Mouse (Mus musculus) G1E (cell line): ENCODE measurements at regions not wholly inside any gene's neighbourhood (a gene's known extent, or its start where the extent isn't known, plus 50 kb on each side); places are given as distances from the start of the nearest gene placed in this dataset.

ENCODE experiments used
- ATAC-seq: 2 replicates; pipeline ENCODE4 v1.8.0; 2016; ENCODE audit warnings: mild to moderate bottlenecking; ENCODE audit not compliant: insufficient number of reproducible peaks, poor library complexity, low FRiP score, severe bottlenecking; ENCODE audit errors: extremely low read depth
- DNase-seq: peaks from one replicate; pipeline ENCODE4 v3.0.0; 2012; ENCODE audit warnings: low spot score
- H3K27me3 ChIP-seq: 2 replicates; pipeline ENCODE4 v1.6.1; 2012; ENCODE audit warnings: mild to moderate bottlenecking, low read length, inconsistent platforms; ENCODE audit not compliant: insufficient read depth
- H3K36me3 ChIP-seq: replicated peaks from 2 replicates; pipeline ENCODE3; 2012; ENCODE audit warnings: mild to moderate bottlenecking, inconsistent platforms
- H3K4me1 ChIP-seq: 2 replicates; pipeline ENCODE4 v1.6.1; 2012; ENCODE audit warnings: low read depth, low read length, inconsistent platforms, mixed read lengths; ENCODE audit not compliant: insufficient read depth
- H3K4me3 ChIP-seq: 2 replicates; pipeline ENCODE4 v1.5.1; 2012; ENCODE audit warnings: low read depth, mild to moderate bottlenecking, inconsistent platforms, low read length, moderate library complexity, mixed read lengths
- H3K9me3 ChIP-seq: replicated peaks from 2 replicates; pipeline ENCODE4 v1.6.1; 2012; ENCODE audit warnings: inconsistent platforms
- CTCF ChIP-seq: IDR thresholded peaks from 2 replicates; pipeline ENCODE4 v1.5.1; 2012; ENCODE audit warnings: low read depth, low read length, inconsistent platforms, mixed read lengths
- GATA1 ChIP-seq: IDR thresholded peaks from 2 replicates; pipeline ENCODE4 v1.6.1; 2012; ENCODE audit warnings: borderline replicate concordance, low read length, inconsistent platforms, mixed read lengths
- GATA2 ChIP-seq: IDR thresholded peaks from 2 replicates; pipeline ENCODE4 v1.6.1; 2012; ENCODE audit warnings: low read depth, low read length, inconsistent platforms, borderline replicate concordance
- POLR2AphosphoS5 ChIP-seq: IDR thresholded peaks from 2 replicates; pipeline ENCODE4 v1.6.1; 2012; ENCODE audit warnings: low read depth, low read length, inconsistent platforms; ENCODE audit not compliant: insufficient replicate concordance
- TAL1 ChIP-seq: conservative IDR thresholded peaks from 2 replicates; pipeline ENCODE4 v1.6.1; 2012; ENCODE audit warnings: low read depth, low read length, inconsistent platforms, mixed read lengths

DNA sequence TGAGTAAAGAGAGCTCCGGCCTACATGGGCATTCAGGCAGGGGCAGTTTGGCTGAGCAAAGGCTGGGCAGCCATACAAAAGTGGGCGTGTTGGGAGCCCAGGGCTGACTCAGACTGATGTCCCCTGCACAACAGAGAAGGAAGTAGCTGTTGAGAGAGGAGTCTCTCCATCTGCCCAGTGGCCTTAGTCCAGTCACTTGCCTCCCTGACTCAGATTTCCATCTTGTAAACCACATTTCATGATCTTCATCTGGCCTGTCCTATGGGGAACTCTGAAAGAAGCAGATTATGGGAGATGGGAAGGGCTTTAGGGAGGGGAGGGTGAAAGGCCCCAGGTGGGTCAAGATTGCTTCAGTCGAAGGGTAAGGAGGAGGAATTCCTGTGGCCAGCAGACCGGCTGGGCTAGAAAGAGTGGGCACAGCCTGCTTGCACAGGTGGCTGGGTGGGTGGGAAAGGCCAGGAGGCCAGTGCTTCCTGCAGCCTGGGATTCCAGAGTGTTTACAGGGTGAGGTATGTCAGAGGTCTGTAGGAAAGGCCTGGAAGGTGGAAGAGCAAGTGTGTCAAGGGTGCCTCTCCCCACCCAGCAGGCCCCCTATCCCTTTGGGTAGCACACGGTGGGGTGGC lies 63.7 kb upstream of the Cpeb4 start:
- no peak for DNase-seq
- Histone ChIP-seq H3K27me3 (no peaks in the 10 kb centered on the region), H3K4me3 (no peak overlapping the region), H3K9me3 (peaks cover 2% of the 10 kb centered on the region; the same call in 1 of the 2 replicates), H3K4me1 (peaks cover 71% of the 10 kb centered on the region), H3K36me3 (no peaks in the 10 kb centered on the region)
- TF ChIP-seq POLR2AphosphoS5 (no peak), GATA1 (no peak), GATA2 (no peak), CTCF (no peak), TAL1 (no peak)
- no peak for ATAC-seq

DNA sequence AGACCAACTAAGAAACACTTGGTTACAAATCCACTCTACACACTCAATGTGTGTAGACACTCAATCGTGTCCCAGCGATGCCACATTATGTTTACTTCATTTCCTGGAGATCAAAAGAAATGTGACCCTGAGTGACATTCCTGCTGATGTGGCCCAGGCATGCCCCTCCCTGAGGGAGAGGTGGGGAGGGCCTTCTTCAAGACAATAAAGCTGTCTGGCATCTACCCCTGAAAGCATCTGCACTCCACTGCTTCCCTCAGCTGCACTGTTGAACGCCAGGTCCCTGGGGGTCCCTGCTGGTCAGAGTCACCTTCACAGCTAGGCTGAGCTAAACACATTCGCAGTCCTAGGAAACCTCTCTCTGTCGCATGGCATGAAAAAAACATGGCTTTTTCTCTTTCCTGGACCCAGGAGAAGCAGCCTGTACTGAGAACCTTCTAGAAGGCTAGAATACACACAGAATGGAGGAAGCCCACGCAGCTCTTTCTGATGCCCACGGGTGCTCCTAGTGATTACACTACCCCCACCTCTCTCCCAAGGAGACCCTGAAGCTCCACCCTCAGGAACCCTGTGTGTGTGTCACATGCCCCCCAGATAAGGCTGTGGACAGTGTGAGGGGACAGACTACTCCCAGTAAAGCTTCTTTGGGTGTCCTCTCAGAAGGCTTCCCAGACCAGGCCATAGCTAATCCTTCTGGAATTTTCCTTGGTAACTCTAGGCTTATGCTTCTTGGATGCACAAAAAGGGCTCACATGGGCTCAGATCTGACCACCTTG lies 61.8 kb upstream of the Cpeb4 start:
- H3K9me3 ChIP-seq: no peaks in the 10 kb centered on the region
- ATAC-seq: no peak
- no peaks in the 10 kb centered on the region for H3K36me3 ChIP-seq
- H3K4me1 ChIP-seq: peaks cover 72% of the 10 kb centered on the region
- no peak for TF ChIP-seq GATA1
- TF ChIP-seq TAL1: no peak
- TF ChIP-seq GATA2: no peak
- TF ChIP-seq POLR2AphosphoS5: no peak
- no peak for TF ChIP-seq CTCF
- H3K4me3 ChIP-seq: no peak overlapping the region; the same call in 1 of the 2 replicates
- no peak for DNase-seq
- H3K27me3 ChIP-seq: no peaks in the 10 kb centered on the region

DNA sequence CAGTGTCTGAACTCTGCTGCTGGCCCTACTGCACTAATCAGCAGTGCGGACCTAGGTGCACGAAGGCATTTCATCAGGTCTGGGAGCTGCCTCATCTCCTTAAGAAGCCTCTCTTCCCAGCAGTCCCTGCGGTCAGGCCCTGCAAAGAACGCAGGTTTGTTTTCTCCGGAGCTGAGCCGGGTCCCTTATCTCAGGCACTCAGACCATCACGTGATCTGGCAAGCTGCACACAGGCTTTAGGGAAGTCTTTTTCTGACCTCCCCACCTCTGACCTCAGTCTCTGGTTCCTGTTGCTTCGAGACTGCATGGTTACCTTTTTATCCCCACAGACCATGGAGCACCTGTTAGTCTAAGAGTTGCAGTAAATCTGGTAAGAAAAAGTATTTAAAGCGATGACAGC lies 59.8 kb upstream of the Cpeb4 start:
- H3K36me3 ChIP-seq: no peaks in the 10 kb centered on the region
- no peaks in the 10 kb centered on the region for H3K27me3 ChIP-seq
- peaks cover 75% of the 10 kb centered on the region for H3K4me1 ChIP-seq
- DNase-seq: peak; percentile 76
- no peak for TF ChIP-seq CTCF
- peak; percentile 90 for TF ChIP-seq TAL1
- TF ChIP-seq GATA1: no peak
- no peaks in the 10 kb centered on the region for H3K9me3 ChIP-seq
- peak overlapping the region; percentile 44; the same call in 1 of the 2 replicates for H3K4me3 ChIP-seq
- ATAC-seq: peak; percentile 92

DNA sequence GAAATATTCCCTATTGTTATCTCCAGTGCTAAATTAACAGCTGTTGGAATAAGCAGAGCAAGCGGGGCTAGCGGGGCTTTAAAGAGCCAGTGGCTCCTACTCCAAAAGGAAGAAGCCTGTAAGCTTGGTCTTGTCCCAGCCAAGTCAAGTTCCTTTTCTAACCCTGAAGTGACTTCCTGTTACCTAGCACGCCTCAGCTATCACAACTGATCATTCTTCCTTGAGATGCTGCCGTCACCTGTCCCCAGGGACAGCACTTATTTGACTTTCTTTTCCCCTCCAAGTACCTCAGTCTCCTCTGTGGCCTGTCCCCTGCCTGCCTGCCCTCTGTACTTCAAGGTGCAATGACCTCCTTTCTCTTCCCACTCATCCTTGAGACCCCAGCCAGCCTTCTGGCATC lies 57.4 kb upstream of the Cpeb4 start:
- DNase-seq: no peak
- ATAC-seq: no peak

DNA sequence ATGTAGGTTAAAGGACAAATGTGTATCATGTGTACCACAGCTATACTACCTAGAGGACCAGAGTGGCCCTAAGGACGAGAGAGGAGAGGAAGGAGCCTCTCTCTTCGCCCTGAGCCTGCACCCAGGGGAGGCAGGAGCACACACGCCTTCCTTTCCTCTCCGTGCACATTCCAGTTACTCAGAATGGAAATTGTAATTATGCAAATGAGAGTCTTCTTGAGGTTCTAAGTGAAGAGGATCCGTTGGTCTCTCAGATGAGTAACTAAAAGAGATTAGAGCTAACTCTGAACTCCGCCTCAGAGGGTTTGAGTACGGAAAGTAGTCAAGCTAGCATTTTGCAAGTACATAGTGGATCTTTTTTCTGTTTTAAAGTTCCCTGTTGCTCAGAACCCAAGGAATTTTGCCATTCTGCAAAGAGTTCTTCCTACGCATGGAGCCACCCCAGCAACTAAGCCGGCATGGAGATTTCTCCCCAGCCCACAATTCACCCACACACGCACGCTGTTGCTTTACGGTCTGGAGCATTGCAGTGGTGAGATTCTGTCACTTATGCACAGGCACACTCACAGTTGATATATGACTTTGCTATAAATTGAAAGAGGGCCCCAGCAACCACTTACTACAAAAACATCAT lies 56.0 kb upstream of the Cpeb4 start:
- Histone ChIP-seq H3K27me3 (0 out of 2 replicates have a peak, but pooled peaks cover 5% of the 10 kb centered on the region), H3K9me3 (no peaks in the 10 kb centered on the region), H3K4me1 (peaks cover 58% of the 10 kb centered on the region), H3K36me3 (no peaks in the 10 kb centered on the region), H3K4me3 (no peak overlapping the region)
- DNase-seq (no peak), ATAC-seq (no peak)
- TF ChIP-seq GATA1 (no peak), GATA2 (no peak), POLR2AphosphoS5 (no peak), TAL1 (no peak), CTCF (no peak)

More for the DNA sequence above, 57.4 kb upstream of the Cpeb4 start:
- Histone ChIP-seq H3K4me3 (no peak overlapping the region), H3K36me3 (no peaks in the 10 kb centered on the region), H3K9me3 (no peaks in the 10 kb centered on the region), H3K4me1 (peaks cover 58% of the 10 kb centered on the region), H3K27me3 (no peaks in the 10 kb centered on the region)
- TF ChIP-seq GATA1: no peak
- TF ChIP-seq POLR2AphosphoS5: no peak
- no peak for TF ChIP-seq GATA2
- no peak for TF ChIP-seq CTCF
- no peak for TF ChIP-seq TAL1

DNA sequence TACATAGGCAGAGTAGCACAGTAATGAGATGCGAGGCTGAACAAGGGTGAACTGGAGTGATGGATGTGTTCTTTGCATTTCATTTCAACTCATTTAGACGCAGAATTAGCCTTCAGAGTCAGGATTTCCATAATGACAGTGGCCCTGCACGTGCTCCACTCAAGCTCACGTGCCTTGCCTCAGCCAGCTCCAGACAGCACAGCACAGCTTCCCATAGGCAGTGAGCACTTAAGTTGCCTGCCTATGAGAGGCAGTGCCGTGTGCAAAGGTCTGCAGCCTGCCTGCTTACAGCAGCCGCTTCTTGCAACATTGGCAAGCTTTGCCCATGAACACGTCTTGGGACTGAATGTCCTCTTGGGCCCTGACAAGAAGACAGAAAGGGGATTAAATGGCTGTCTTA lies 54.0 kb upstream of the Cpeb4 start:
- Histone ChIP-seq H3K4me1 (peaks cover 58% of the 10 kb centered on the region), H3K27me3 (0 out of 2 replicates have a peak, but pooled peaks cover 5% of the 10 kb centered on the region)

More for the DNA sequence above, 54.0 kb upstream of the Cpeb4 start:
- ATAC-seq (no peak), DNase-seq (no peak)
- TF ChIP-seq CTCF (no peak), POLR2AphosphoS5 (no peak), GATA2 (no peak), GATA1 (no peak), TAL1 (no peak)
- Histone ChIP-seq H3K4me3 (no peak overlapping the region), H3K36me3 (no peaks in the 10 kb centered on the region), H3K9me3 (no peaks in the 10 kb centered on the region)
